Mouse (Mus musculus) v-Abl transformed pro-B cells (cell line): Measurements from ENCODE around the gene Wdr26.

Source experiments
- in situ Hi-C, 2 experiments: fragments of 400-800 bp; cut with MboI; formaldehyde crosslinking; loops; one replicate each; pipeline ENCODE4 v1.15.1; 2025; ENCODE audit not compliant: unreplicated experiment in 2 of 2

Gene Wdr26

GRCm38 (mm10) chr1:181126766-181127165 lies 85.0 kb downstream of the Wdr26 start:
- in situ Hi-C loops, result no loop called here

- in situ Hi-C loops, result no loop called here
These were observed 85.9 kb downstream of the Wdr26 start for GRCm38 (mm10) chr1:181125916-181126315.

GRCm38 (mm10) chr1:181124145-181124544 lies 87.7 kb downstream of the Wdr26 start:
- in situ Hi-C loops, result no loop called here
